Mouse (Mus musculus) small intestine, adult 2 months (tissue): ENCODE results near the gene Slc39a1.

Experiments
- CTCF ChIP-seq: fragments of 200-500 bp; IDR thresholded peaks from 2 replicates; pipeline ENCODE4 v1.5.1; 2012; ENCODE audit warnings: low read depth, mild to moderate bottlenecking, control low read depth, inconsistent platforms, low read length, moderate library complexity, mixed read lengths; ENCODE audit not compliant: insufficient replicate concordance, insufficient read length; ENCODE audit errors: extremely low read depth
- POLR2A ChIP-seq: fragments of 200-500 bp; IDR thresholded peaks from 2 replicates; pipeline ENCODE4 v1.6.1; 2012; ENCODE audit warnings: low read depth, mild to moderate bottlenecking, control low read depth, inconsistent platforms, low read length, moderate library complexity

GRCm38 (mm10) chr3:90258521-90258920, 10.5 kb downstream of the Slc39a1 start:
- TF ChIP-seq CTCF: no peak
- no peak for TF ChIP-seq POLR2A
